Mouse (Mus musculus): ENCODE data around the gene Diaph3. TPM values are rescaled to one million over a fixed set of nuclear protein-coding genes. Genes with fewer than 3 reads are reported as not detected.

The Diaph3 gene
- 1 to 10 TPM; 4.2 to 4.7 TPM for total RNA-seq (2023)

GRCm38 (mm10) chr14:87140963-87141486 is at the start of gene Diaph3:
Gene Diaph3, minus strand, starts transcription at chr14:87141235.

Measured in B cell, adult 67 days (primary cell).